Mouse (Mus musculus): ENCODE data around the gene Lacc1.

GRCm38 (mm10) chr14:77017211-77017610, 19.5 kb downstream of the Lacc1 start:
- TF ChIP-seq POLR2A (IDR thresholded peaks at IDR 0.05; ENCODE audit: low read depth, low read length) (no peak), CTCF (IDR thresholded peaks at IDR 0.05; ENCODE audit: extremely low read depth, insufficient read depth, insufficient read length, insufficient replicate concordance) (no peak)
